Mouse (Mus musculus) cerebellum, adult 18-20 months (tissue): ENCODE data around the gene Aamp.

Source experiments
- DNase-seq, 2 experiments: peaks; one replicate each; pipeline ENCODE4 v3.0.0; 2021

The Aamp gene

DNA sequence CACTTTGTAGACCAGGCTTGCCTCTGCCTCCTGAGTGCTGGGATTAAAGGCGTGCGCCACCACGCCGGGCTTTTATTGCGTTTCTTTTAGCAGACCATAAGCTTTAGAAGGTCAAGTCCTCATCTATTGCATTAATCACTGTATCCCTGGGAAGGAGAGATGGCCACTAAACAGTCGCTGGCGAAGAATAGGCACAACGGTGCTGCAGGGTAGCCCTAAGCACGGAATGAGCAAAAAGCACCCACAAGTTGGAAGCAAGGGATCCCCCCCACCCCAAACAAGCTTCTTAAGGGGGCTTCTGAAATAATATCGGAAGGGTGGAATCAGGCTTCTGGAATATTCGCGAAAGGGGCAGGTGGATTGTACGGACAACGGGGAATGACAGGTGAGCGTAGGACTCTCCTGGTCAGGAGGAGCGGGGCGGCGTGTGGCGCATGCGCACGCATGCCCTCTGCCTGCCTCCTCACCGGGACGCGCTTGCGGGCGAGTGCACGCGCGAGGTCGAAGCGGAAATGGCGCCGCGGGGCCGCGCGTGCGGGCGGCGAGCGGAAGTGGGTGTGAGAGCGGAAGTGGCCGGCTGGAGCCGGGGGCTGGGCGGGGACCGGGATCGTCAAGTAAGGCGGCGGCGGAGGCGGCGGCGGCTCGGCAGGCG is 48.5 kb downstream of the Aamp start, which contains the start of gene Arpc2:
Arpc2 (plus strand) TSS at position 147 of the 652 bp plus-strand sequence.
- peak; percentile 95 to 99 for DNase-seq

DNA sequence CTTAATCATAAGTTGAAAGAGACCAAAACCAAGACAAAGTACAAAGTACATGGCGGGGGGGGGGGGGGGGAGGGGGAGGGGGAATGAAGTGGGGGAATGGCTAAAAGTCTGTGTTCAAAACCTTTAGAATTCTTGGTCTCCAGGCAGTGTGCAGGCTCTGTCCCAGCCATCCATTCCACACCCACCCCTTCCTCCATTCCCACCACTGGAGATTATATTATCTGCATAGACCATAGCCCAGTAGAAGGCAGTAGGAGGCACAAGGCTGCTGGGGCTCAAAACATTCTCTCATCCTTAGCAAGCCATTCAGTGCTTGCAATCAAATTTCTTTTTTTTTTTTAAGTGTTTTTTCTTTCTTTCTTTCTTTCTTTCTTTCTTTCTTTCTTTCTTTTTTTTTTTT is 53.5 kb downstream of the Aamp start:
- DNase-seq = no peak

DNA sequence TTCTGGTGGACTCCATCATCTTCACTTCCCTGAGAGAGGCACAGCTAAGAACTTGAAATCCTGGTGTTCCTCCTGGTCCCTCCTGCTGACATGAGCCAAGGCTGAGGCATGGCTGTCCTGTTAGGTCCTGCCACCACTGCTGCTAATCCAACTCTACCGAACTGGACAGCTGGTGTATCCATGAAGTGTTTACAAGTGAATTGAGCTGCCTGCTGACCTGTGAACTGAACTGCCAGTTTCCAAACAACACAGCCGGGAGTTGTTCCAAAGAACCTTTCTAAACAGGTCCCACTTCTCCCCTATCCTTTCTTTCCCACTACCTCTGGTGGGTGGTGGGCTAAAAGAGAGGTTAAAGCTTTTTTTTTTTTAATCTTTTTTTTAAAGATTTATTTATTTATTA is 54.6 kb downstream of the Aamp start:
- no peak for DNase-seq
